Mouse (Mus musculus): ENCODE measurements around the gene Slc2a3.
A peak's percentile ranks its signal among the peaks of the same experiment; 100 is the strongest.

Slc2a3 gene

DNA sequence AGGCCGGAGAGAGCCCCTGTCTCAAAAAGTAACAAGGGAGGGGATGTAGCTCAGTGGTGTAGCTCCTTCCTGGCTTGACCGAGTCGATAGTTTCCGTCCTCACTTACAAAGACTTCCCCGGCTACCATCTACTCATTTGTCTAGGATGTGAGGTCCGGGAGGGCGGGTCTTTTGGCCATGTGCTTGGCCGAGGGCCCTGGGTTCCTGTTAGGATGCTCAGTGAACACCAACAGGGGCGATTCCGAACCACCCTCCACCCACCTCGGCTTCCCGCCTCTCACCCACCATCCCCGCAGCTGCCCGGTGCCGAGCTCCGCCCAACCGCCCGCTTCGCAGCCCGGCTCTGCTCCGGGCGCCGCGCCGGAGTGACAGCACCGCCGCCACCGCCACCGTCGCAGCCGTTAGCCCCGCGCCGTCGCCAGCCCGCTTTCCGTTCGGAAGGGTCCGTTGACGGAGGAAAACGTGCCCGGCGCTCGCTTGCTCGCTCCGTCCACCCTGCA, at the start of gene Slc2a3:
Gene Slc2a3 (minus strand): TSS at position 340 of the 500 bp plus-strand sequence.
- peak in 1 of 2 experiments; percentile 56 for DNase-seq (ENCODE audit: low spot score in 2 of 2)

DNA sequence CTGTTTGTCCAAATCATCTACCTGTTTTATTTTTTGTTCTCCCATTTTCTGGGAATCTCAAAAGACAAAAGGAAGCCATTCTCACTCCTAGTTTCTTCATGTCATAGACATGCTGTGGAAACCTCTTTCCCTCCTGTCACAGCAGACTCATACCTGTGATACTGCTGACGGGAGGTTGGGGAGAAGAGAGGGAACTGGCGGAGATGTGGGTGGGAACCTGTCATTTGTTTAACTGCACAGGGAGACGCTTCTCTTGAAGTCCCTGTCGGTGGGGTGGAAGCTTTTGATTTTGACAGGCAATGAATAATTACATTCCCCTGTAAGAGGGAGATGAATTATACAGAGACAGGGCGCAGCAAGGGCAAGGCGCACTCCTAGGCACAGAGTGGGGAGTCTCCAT, 42.3 kb upstream of the Slc2a3 start:
- no peak for DNase-seq (ENCODE audit: low spot score in 2 of 2)

DNA sequence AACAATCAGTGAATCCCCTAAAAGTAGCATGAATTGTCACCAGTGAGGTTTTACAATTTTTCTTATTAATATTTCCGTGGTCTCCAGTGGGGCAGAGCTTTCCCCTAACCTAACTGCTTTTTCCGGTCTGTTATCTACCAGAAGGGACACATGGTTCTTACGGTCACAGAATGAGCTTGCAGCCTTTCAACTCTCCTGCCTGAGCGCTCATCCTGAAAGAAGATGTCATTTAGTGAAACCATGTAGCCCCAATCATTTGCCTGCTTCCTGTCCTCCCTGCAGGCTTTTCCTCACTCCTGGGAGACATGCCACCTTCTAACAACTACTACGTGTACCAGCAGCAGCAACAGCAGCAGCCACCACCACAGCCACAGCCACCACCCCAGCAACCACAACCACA, 36.1 kb upstream of the Slc2a3 start:
- DNase-seq (ENCODE audit: low spot score in 2 of 2) = no peak

DNA sequence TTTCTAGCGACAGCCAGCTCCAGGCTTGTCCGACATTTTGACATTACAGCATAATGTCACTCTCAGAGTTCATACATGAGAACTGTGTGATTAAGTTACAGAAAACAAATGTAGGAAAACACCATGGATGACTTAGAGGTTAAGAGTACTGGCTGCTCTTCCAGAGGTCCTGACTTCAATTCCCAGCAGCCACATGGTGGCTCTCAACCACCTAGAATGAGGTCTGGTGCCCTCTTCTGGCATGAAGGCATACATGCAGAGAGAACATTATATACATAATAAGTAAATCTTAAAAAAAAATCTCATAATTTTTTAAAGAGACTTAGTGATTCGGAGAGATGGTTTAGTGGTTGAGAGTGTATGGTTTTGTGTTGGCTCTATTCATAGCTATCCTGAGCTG, 35.5 kb upstream of the Slc2a3 start:
- DNase-seq (ENCODE audit: low spot score in 2 of 2) = no peak

DNA sequence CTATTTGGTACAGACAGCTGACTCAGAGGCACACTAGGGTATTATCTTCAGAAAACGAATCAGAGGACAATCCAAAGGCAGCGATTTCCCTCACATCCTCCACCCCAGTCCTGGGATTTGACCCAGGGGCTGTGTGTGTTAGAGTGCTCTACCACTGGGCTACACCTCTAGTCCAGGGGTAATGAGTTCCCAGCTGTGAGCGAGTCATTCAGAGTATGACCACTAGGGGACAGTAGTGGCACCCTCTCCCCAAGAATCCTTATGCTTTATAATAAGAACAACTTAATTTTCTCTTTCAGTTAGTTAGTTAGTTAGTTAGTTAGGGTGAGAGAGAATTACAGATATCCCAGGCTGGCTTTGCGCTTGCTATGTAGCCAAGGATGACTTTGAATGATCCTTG, 32.9 kb upstream of the Slc2a3 start:
- no peak for DNase-seq (ENCODE audit: low spot score in 2 of 2)

DNA sequence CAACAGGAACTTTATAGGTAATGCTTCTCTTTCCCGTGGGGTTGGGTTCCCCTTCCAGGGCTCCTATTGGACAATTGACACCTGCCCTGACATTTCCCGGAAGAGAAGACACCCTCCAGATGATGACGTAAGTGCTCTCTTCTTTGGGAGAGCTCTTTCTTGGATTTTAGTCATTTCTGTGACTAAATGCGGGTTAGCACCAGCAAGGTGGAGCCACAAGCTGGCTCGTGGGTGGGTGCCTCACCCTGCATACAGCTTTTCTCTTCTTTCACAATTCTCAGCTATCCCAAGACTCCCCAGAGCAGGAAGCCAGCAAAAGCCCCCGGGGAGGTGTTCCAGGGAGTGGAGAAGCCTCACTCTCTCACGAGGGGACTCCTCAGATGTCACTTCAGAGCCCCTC, 31.4 kb upstream of the Slc2a3 start:
- peak in 1 of 2 experiments; percentile 37 for DNase-seq (ENCODE audit: low spot score in 2 of 2)

DNA sequence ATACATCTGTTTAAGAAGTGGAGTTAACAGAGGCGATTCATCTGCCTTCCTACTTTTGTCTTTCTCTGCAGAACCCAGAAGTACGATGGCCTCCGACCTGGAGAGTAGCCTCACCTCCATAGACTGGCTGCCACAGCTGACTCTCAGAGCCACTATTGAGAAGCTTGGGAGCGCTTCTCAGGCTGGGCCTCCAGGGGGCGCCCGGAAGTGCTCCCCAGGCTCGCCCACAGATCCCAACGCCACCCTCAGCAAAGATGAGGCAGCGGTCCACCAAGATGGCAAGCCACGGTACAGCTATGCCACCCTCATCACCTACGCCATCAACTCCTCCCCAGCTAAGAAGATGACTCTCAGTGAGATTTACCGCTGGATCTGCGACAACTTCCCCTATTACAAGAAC, 26.6 kb upstream of the Slc2a3 start:
- DNase-seq (ENCODE audit: low spot score in 2 of 2) = no peak

DNA sequence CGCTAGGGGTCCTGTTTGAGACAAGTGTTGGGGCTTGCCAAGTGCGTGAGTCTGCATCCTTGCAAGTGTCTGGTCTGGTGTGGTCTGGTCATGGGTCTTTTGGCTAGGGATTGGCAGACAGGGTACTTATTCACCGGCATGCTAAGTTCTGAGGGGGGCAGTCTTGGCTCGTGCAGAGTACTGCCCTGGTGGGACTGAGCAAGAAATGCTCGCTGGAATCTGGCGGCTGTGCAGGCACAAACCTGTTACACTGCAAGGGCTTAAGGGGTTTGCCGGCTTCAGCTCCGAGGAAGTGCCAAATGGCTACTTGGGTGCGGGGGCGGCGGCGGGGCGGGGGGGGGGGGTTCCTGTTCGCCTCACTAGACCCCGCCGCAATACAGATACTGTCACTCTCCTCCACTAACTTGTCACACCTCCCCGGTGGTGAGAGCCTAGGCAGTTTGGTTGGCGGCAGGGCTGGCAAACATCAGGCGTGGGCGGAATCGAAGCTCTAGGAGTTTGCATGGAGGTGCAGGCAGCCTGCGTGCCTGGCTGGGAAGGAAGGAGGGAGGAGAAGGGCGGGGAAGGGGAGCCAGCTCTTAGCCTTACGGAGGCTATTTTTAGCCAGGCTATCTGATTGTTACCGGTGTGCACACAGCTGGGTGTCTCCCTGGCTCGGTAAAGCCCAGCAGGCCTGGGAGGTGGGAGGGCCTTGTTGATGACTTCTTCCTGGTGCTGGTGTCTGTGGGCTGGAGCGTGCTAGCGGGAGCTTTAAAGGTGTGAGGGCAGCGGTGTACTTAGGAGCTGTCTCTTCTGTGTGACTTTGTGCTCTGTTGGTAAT, 24.7 kb upstream of the Slc2a3 start:
- DNase-seq (ENCODE audit: low spot score in 2 of 2) = peak; percentile 90 to 91

DNA sequence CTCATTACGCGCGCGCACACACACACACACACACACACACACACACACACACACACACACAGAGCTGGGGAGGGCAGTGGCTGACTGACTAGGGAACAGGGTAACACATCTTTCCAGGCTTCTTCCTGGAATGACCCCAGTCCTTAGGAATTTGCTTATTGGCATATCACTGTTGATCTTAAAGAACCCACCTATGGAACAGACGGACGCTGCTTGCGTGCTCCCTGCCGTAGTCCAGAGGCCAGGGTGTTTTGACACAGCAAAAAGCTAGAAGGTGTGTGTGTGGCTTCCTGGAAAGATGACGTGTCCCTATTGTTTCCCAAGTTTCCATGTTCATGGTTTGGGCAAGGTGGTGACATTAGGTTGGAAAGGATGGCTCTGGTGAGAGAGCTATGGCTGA, 23.7 kb upstream of the Slc2a3 start:
- no peak for DNase-seq (ENCODE audit: low spot score in 2 of 2)

DNA sequence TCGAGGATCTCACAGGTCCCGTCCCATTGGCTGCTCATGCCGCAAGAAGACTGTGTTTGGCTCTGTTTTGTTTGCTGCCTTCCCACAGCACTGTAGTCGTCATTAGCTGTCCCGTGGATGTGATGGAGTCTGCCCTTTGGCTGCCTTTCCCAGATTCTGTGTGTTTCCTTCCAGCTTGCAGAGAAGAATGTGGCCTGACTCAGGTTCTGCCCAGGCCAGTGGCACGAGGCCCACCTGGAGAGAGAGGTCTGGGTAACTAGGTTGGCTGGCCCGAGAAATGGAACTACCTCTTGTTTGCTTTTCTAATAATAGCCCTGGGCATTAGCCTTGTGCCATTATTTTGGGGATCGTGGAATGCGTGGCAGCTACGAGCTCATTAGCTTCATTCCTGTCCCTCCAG, 22.6 kb upstream of the Slc2a3 start:
- no peak for DNase-seq (ENCODE audit: low spot score in 2 of 2)

DNA sequence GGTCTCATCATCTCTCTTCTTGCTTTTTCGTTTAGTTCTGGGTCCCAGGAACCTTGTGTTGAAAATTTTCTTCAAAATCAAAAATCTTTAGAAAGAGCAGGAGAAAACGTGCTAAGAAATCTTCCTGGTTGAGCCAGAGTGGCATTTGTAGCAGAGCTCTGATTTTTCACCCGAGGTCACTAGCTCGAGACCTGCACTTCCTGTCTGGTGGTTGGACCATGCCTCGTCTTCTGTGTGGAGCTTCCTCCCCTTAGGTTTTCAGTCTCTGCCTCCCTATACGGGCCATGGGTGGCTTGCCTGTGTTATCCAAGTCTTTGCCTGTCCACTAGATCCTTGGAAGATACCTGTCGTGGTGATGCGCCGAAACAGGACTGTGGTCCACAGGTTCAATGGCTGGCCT, 20.4 kb upstream of the Slc2a3 start:
- DNase-seq (ENCODE audit: low spot score in 2 of 2) = no peak

DNA sequence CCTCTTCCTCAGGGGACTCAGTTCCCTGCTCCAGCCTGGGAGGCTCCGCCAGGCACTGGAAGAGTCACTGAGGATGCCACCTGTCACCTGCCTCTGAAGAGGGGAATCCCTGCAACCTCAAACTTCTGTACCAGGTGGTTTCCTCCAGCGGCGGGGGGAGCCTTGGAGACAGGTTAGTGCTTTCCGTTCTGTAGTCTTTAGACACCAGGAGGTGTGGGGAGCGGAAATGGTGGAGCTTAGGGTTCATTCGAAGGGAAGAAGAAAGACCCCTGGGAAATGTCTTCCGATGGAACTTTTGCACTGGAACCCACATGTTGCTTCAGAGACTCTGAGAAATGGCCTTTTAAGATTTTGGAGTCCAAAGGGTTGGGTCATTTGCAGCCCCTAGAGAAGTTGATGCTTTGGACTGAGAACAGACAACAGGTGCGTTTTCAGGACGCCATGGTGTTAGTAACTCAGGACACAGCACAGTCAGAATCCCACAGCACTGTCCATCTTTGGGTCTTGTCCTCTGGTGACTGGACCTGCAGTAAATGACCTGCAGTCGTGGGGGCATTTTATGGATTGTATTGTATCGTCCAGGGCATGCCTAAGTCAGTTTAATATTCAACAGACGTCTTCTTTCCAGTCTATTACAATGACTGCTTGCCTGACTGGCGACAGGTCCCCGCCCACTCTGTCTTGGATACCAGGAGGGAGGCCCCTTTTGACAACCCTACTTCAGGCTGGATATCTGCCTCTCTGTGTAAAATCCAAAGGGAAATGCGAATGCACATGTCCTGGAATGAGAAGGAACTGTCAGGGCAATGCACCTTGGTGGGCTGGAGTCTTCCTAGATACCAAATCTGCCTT, 19.6 kb upstream of the Slc2a3 start:
- DNase-seq (ENCODE audit: low spot score in 2 of 2) = no peak

DNA sequence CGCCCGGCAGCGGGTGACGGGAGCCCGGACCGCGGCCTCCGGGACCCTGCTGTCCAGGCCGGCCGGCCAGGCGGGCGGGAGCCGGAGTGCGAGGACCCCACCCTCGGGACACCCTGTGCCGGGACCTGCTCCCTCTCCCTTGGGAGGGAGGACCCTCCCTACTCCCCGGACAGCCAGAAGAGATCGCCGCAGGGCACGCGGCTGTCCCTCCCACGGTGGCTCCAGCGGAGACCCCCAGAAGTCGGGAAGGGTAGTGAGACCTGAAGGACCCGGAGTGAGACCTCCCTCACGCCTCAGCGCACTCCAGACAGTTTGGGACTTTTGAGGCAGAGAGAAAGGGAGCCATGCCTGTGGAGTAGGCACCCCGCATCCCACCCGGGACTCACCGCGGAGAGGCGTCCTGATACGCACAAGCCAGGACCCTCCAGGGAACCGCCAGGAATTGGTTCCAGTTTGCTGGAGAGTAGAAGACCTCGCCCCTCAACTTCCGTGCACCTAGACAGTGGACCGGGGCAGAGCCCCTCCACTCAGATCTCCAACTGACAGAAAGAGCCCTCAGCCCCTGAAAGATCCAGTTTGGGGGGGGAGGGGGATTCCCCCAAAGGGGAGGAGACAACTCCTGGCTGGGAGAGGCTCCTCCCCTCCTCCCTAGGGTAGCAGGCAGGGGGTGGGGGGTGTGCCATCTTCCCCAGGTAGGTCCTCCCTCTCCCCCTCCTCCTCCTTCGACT, 18.8 kb upstream of the Slc2a3 start:
- DNase-seq (ENCODE audit: low spot score in 2 of 2) = no peak

DNA sequence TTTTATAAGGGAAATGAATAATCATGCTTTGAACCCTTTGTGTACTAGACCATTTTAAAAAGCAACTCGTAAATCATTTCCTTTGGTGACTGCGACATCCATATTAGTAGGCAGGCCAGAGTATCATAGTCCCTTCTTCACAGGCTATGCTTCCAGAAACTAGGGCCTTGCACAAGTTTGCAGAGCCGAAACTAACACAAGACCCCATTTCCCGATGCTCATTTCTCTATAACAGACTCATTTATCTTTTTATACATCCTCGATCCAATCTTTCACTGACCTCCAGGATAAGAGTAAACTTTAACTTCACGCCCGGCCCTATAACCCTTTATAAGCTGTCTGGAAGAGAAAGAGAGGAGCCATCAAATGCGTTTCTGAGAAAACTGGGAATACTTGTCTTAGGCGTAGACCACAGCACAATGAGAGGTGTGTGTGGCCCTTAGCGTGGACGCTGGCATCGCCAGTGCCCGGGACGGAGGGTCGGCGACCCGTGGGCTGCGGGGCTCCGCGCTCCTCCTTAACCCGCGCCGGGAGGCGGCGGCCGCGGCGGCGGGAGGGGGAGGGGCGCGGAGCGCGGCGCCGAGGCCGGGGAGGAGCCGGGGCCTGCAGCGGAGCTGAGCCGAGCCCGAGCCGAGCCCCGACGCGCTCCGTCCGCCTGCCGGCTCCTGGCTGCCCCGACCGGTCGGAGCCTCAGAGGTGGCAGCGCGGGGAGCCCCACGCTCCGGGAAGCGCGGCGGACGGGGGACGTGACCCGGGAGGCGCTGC, 18.0 kb upstream of the Slc2a3 start, which contains the start of gene Foxj2:
Gene Foxj2 (plus strand): TSS at position 609 of the 765 bp plus-strand sequence.
- peak; percentile 37 to 51 for DNase-seq (ENCODE audit: low spot score in 2 of 2)

DNA sequence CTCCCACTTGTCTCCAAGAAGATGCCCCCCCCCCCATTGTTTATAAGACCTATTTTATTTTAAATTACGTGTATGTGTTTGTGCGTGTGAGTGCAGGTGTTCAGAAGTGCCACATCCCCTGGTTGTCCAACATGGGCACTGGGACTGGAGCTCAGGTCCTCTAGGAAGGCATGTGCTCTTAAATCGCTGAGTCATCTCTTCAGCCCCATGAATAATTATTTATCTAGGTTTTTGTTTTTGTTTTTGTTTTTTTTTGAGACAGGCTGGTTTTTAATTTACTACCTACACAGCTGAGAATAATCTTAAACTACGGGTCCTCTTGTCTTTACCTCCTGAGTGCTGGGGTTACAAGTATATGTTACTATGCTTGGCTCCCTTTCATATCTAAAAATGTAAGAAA, 12.2 kb upstream of the Slc2a3 start:
- DNase-seq (ENCODE audit: low spot score in 2 of 2) = no peak

DNA sequence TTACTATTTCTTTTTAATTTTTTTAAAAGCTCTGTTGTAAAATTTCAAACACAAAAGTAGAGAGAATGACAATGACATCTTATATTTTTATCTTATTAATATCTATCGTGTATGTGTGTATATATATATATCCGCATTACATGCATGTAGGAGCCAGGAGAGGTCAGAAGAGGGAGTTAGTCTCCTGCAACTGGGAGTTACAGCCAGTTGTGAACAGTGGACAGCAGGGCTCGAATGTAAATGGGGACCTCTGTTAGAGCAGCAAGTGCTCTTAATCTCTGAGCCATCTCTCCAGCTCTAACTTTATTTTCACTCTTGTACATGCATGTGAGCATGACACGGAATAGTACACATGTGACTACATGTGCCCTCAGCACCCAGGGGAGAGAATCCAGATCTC, 11.3 kb upstream of the Slc2a3 start:
- no peak for DNase-seq (ENCODE audit: low spot score in 2 of 2)

DNA sequence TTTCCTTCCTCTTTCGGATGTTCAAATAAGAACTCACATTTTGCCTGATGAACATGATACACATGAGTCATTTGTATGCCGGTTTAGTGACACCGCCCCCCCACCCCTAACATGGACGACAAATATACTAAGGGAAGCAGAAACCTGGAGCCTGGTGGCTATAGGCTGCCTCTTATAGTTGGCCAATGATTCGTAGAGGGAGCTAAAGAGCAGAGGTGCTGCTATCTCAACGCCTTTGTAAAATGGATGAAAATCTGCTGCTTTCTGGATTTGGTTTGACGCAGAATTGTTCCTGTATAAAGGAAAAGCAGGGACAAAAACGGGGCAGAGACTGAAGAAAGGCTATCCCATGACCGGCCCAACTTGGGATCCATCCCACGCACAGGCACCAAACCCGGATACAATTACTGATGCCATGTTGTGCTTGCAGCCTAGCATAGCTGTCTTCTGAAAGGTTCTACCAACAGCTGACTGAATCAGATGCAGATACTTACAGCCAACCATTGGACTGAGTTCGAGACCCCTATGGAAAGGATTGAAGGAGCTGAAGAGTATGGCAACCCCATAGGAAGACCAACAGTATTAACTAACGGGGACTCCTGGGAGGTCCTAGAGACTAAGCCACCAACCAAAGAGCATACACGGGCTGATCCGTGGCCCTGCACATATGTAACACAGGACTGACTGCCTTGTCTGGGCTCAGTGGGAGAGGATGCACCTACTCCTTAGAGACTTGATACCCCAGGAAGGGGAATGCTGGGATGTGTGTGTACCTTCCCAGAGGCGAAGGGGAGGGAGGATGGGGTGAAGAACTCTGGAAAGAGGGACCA, 10.5 kb upstream of the Slc2a3 start:
- DNase-seq (ENCODE audit: low spot score in 2 of 2) = peak in 1 of 2 experiments; percentile 34

DNA sequence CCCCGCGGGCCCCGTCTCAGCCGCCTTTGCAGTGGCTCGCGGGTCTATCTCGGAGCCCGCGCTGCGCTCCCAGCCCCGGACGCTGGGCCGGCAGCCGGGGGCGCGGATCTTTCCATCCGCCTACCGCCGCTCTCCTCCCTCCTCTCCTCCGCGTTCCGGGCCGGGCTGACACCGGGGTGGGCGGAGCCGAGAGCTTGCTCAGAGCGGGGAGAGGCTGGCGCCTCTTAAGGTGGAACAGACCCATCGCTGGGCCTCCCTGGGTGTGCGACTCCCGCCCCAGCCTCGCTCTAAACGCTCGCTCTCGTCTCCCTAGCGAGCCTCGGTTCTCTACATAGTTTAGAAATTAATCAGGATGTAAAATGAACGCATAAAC, 9.8 kb upstream of the Slc2a3 start:
- peak; percentile 90 for DNase-seq (ENCODE audit: low spot score in 2 of 2)

DNA sequence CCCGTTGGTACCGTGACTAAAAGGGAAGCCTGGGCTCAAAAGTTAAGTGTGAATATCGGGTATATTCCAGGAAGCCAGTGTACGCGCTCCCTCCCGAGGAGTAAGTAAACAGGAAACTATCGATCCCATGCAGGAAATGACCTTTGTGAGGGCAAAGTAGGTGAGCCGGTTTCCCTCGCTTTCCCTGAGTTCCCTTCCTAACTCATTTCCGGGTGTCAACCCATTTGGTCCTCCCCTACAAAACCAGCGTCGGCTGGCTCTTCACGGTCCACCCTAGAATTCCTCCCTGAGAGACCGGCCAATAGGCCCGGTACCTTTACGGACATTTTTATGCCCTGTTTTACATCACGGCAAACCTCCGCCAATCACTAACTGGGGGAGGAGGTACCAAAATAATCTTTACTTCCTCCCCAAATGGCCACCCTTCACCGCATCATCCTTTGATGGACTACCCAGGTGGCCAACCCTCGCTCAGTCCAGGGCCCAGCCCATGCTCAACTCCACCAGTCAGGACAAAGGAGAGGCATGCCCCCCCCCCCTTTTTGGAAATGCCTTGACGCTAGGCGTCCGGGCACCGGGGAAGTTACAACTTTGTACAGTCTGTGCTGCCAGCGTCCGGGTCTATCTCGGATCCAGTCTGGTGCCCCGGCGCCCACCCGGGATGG, 9.3 kb upstream of the Slc2a3 start:
- peak; percentile 97 to 98 for DNase-seq (ENCODE audit: low spot score in 2 of 2)
